Comparison of ENCODE assay signal across 14 mouse cellular contexts in the genomic region with DNA sequence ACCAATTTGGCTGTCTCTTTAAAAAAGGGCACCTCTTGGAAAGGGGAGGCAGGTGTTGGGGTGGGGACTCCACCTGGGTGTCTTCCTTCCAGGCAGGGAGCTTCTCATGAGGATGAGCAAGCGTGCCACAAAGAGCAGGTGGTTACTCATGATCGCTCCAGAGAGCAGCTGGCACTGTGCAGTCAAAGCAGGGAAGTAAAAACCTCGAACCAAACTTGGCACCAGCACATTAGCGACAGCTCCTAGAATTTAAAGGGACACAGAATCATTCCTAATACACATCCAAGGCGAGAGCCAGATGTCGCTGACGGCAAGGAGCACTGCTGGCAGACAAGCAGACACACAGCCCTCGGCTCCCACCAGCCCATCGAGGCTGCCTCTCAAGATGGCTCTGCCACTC.
DNase-seq lines count a peak whose midpoint lies in the region; ATAC-seq and TF ChIP-seq lines count a peak whose summit lies in the region.
"Had no signal": no experiment of that assay in that cellular context is flagged by ENCODE, and none has a peak within 500 bp of the region (broad histone marks: within the 10 kb centered on the region; RNA-seq: fewer than 3 reads in every experiment).

No protein-coding gene starts in this region.

- 33% methylated on average over 9 of the region's 9 CpGs for WGBS in hindbrain, postnatal 0 days
- WGBS in hindbrain, embryonic 11.5 days = 74% methylated on average over 9 of the region's 9 CpGs
- WGBS in cerebellum, adult 2 months = 6% methylated on average over 9 of the region's 9 CpGs
- 65% methylated on average over 9 of the region's 9 CpGs for WGBS in hindbrain, embryonic 13.5 days

- no peaks in the 10 kb centered on the region for H3K36me3 ChIP-seq in hindbrain, postnatal 0 days (ENCODE audit: insufficient read depth, low read length)
- H3K36me3 ChIP-seq in hindbrain, embryonic 11.5 days (ENCODE audit: control insufficient read depth, insufficient read depth, low read length) = no peaks in the 10 kb centered on the region
- H3K36me3 ChIP-seq in hindbrain, embryonic 13.5 days = no peaks in the 10 kb centered on the region
- H3K36me3 ChIP-seq: lung, embryonic 15.5 days; midbrain, embryonic 12.5 days; stomach, embryonic 15.5 days had no signal

- H3K9me3 ChIP-seq in hindbrain, postnatal 0 days (ENCODE audit: low read length) = no peaks in the 10 kb centered on the region
- no peaks in the 10 kb centered on the region for H3K9me3 ChIP-seq in hindbrain, embryonic 11.5 days (ENCODE audit: control insufficient read depth, low read length)
- H3K9me3 ChIP-seq in hindbrain, embryonic 13.5 days = no peaks in the 10 kb centered on the region
- H3K9me3 ChIP-seq: lung, embryonic 15.5 days; stomach, embryonic 15.5 days had no signal

- H3K27ac ChIP-seq in hindbrain, postnatal 0 days = no peak overlapping the region
- no peak overlapping the region for H3K27ac ChIP-seq in hindbrain, embryonic 11.5 days (ENCODE audit: low read depth, low read length)
- H3K27ac ChIP-seq in cerebellum, adult 2 months (ENCODE audit: insufficient read depth, low read length) = no peak overlapping the region
- H3K27ac ChIP-seq in layer of hippocampus, adult 2 months = no peak overlapping the region
- H3K27ac ChIP-seq in hindbrain, embryonic 13.5 days = no peak overlapping the region
- H3K27ac ChIP-seq: lung, embryonic 15.5 days; midbrain, embryonic 12.5 days; stomach, embryonic 15.5 days had no signal

- no peak for TF ChIP-seq CTCF in hindbrain, postnatal 0 days (IDR thresholded peaks at IDR 0.05; ENCODE audit: low read depth)
- no peak for TF ChIP-seq CTCF in cerebellum, adult 2 months (IDR thresholded peaks at IDR 0.05; ENCODE audit: borderline replicate concordance, insufficient read depth, low read depth, low read length)
- TF ChIP-seq CTCF in layer of hippocampus, adult 2 months (conservative IDR thresholded peaks at IDR 0.05) = no peak

- H3K4me3 ChIP-seq in hindbrain, postnatal 0 days (ENCODE audit: low read length) = no peak overlapping the region
- H3K4me3 ChIP-seq in hindbrain, embryonic 11.5 days (ENCODE audit: low read depth, low read length) = no peak overlapping the region
- H3K4me3 ChIP-seq in cerebellum, adult 2 months (replicated peaks; ENCODE audit: insufficient read depth, low read depth, low read length) = peak overlapping the region; percentile 4
- no peak overlapping the region for H3K4me3 ChIP-seq in layer of hippocampus, adult 2 months
- no peak overlapping the region for H3K4me3 ChIP-seq in hindbrain, embryonic 13.5 days
- H3K4me3 ChIP-seq: lung, embryonic 15.5 days; midbrain, embryonic 12.5 days; stomach, embryonic 15.5 days had no signal

- DNase-seq in hindbrain, postnatal 0 days (ENCODE audit: low spot score) = peak; percentile 72
- no peak for DNase-seq in hindbrain, embryonic 11.5 days (ENCODE audit: low spot score)
- peak; percentile 74 to 89 for DNase-seq in cerebellum, adult 2 months
- DNase-seq in layer of hippocampus, adult 2 months (ENCODE audit: low spot score in 2 of 2) = peak; percentile 51 to 57
- DNase-seq in right cerebral cortex, postnatal 10 days (ENCODE audit: low spot score in 2 of 2) = peak; percentile 64 to 75
- no peak for DNase-seq in ovary, postnatal 10 days (ENCODE audit: low spot score)
- no peak for DNase-seq in testis, postnatal 14 days (ENCODE audit: low spot score)
- DNase-seq: adrenal gland, postnatal 25 days had no signal

- H3K9ac ChIP-seq in hindbrain, postnatal 0 days (replicated peaks; ENCODE audit: low read length) = no peak overlapping the region
- no peak overlapping the region for H3K9ac ChIP-seq in hindbrain, embryonic 11.5 days (ENCODE audit: low read depth, low read length)
- no peak overlapping the region for H3K9ac ChIP-seq in hindbrain, embryonic 13.5 days
- H3K9ac ChIP-seq: lung, embryonic 15.5 days; midbrain, embryonic 12.5 days; stomach, embryonic 15.5 days had no signal

- no peaks in the 10 kb centered on the region for H3K4me1 ChIP-seq in hindbrain, postnatal 0 days (ENCODE audit: insufficient read depth, low read length)
- no peaks in the 10 kb centered on the region for H3K4me1 ChIP-seq in hindbrain, embryonic 11.5 days (replicated peaks; ENCODE audit: control insufficient read depth, insufficient read depth, low read length)
- H3K4me1 ChIP-seq in cerebellum, adult 2 months (ENCODE audit: control insufficient read depth, insufficient read depth, low read length) = peaks cover 9% of the 10 kb centered on the region; the same call in 1 of the 2 replicates
- H3K4me1 ChIP-seq in hindbrain, embryonic 13.5 days (replicated peaks) = no peaks in the 10 kb centered on the region
- H3K4me1 ChIP-seq: lung, embryonic 15.5 days; midbrain, embryonic 12.5 days; stomach, embryonic 15.5 days had no signal

- ATAC-seq in hindbrain, postnatal 0 days = peak; percentile 75
- ATAC-seq in hindbrain, embryonic 11.5 days (ENCODE audit: low FRiP score) = no peak
- ATAC-seq in hindbrain, embryonic 13.5 days (ENCODE audit: low FRiP score) = no peak
- ATAC-seq: forebrain, embryonic 16.5 days had no signal

- H3K4me2 ChIP-seq in hindbrain, postnatal 0 days (ENCODE audit: low read depth, low read length) = 0 out of 2 replicates have a peak overlapping the region, but pooled peaks have one; percentile 1
- no peak overlapping the region for H3K4me2 ChIP-seq in hindbrain, embryonic 11.5 days (replicated peaks; ENCODE audit: low read depth, low read length)
- H3K4me2 ChIP-seq in hindbrain, embryonic 13.5 days = no peak overlapping the region
- H3K4me2 ChIP-seq: heart, embryonic 11.5 days; lung, embryonic 15.5 days; midbrain, embryonic 12.5 days; stomach, embryonic 15.5 days had no signal

- no peaks in the 10 kb centered on the region for H3K27me3 ChIP-seq in hindbrain, postnatal 0 days (ENCODE audit: insufficient read depth, low read length)
- H3K27me3 ChIP-seq in hindbrain, embryonic 11.5 days (ENCODE audit: control insufficient read depth, insufficient read depth, low read length) = no peaks in the 10 kb centered on the region
- no peaks in the 10 kb centered on the region for H3K27me3 ChIP-seq in cerebellum, adult 2 months (ENCODE audit: control insufficient read depth, insufficient read depth, low read length)
- H3K27me3 ChIP-seq in hindbrain, embryonic 13.5 days = no peaks in the 10 kb centered on the region; the same call in 1 of the 2 replicates
- H3K27me3 ChIP-seq: lung, embryonic 15.5 days; stomach, embryonic 15.5 days had no signal

- no peak for TF ChIP-seq POLR2A in cerebellum, adult 2 months (IDR thresholded peaks at IDR 0.05; ENCODE audit: borderline replicate concordance, insufficient read depth, low read length)

Comparison
In these comparisons a context has a peak if more than half of its experiments do, and no peak if none do; other contexts are left out.
1. DNase-seq: peak in hindbrain, postnatal 0 days (single experiment), cerebellum, adult 2 months (2 of 2), layer of hippocampus, adult 2 months (2 of 2) and right cerebral cortex, postnatal 10 days (2 of 2); none in hindbrain, embryonic 11.5 days (single experiment), ovary, postnatal 10 days (single experiment) and testis, postnatal 14 days (single experiment).